Mouse (Mus musculus) left cerebral cortex, postnatal 10 days (tissue): ENCODE measurements around the gene Chst4. TPM values are rescaled to one million over a fixed set of nuclear protein-coding genes. Genes with fewer than 3 reads are reported as not detected.

Experiments used
- DNase-seq, 2 experiments: peaks; one replicate each; pipeline ENCODE4 v3.0.0; 2021 to 2022; ENCODE audit warnings: low spot score in 2 of 2, mixed read lengths in 1 of 2; ENCODE audit errors: extremely low spot score in 1 of 2
- intact Hi-C: fragments of 180-260 bp; cut with DNase I; formaldehyde crosslinking; loops from one replicate; pipeline ENCODE4 v1.15.1; 2025
- total RNA-seq, 2 experiments: library from RNA; stranded (reverse); gene quantifications; 2 replicates each; pipeline ENCODE4 v1.2.3; 2021

The Chst4 gene
- total RNA-seq, 2 experiments from 2014 or later, result not detected

GRCm38 (mm10) chr8:110008995-110009446, 30.5 kb downstream of the Chst4 start:
- intact Hi-C loops, result no loop called here
- no peak for DNase-seq

GRCm38 (mm10) chr8:110008228-110008994, 31.1 kb downstream of the Chst4 start:
- DNase-seq, result no peak
- intact Hi-C loops, result no loop called here

GRCm38 (mm10) chr8:110006312-110007023, 33.1 kb downstream of the Chst4 start:
- peak in 1 of 2 experiments; percentile 20 for DNase-seq

GRCm38 (mm10) chr8:110004300-110004699, 35.2 kb downstream of the Chst4 start:
- intact Hi-C loops, result no loop called here

More at GRCm38 (mm10) chr8:110006312-110007023, 33.1 kb downstream of the Chst4 start:
- intact Hi-C loops, result no loop called here

GRCm38 (mm10) chr8:110002953-110003352, 36.6 kb downstream of the Chst4 start:
- DNase-seq, result no peak
- intact Hi-C loops, result no loop called here

More at GRCm38 (mm10) chr8:110004300-110004699, 35.2 kb downstream of the Chst4 start:
- DNase-seq, result no peak

GRCm38 (mm10) chr8:109999974-110000373, 39.6 kb downstream of the Chst4 start:
- intact Hi-C loops, result no loop called here
- DNase-seq, result no peak

GRCm38 (mm10) chr8:109998066-109998465, 41.5 kb downstream of the Chst4 start:
- intact Hi-C loops, result no loop called here
- no peak for DNase-seq

GRCm38 (mm10) chr8:109997381-109997780, 42.2 kb downstream of the Chst4 start:
- no peak for DNase-seq
- intact Hi-C loops, result no loop called here

GRCm38 (mm10) chr8:109992951-109993350, 46.6 kb downstream of the Chst4 start:
- intact Hi-C loops, result no loop called here
- no peak for DNase-seq

- DNase-seq, result no peak
- intact Hi-C loops, result no loop called here
Measured at GRCm38 (mm10) chr8:109992166-109992565, 47.4 kb downstream of the Chst4 start.

- intact Hi-C loops, result no loop called here
Measured at GRCm38 (mm10) chr8:109990224-109990623, 49.3 kb downstream of the Chst4 start, which contains the start of gene Tat. TSS of gene Tat (plus strand) at chr8:109990437.

GRCm38 (mm10) chr8:109989151-109989550, 50.4 kb downstream of the Chst4 start:
- intact Hi-C loops, result no loop called here

More at GRCm38 (mm10) chr8:109990224-109990623, 49.3 kb downstream of the Chst4 start, which contains the start of gene Tat:
- no peak for DNase-seq

GRCm38 (mm10) chr8:109987776-109988175, 51.8 kb downstream of the Chst4 start:
- no peak for DNase-seq
- intact Hi-C loops, result no loop called here

More at GRCm38 (mm10) chr8:109989151-109989550, 50.4 kb downstream of the Chst4 start:
- no peak for DNase-seq

GRCm38 (mm10) chr8:109986384-109986783, 53.2 kb downstream of the Chst4 start:
- intact Hi-C loops, result no loop called here
- DNase-seq, result no peak

- DNase-seq, result peak in 1 of 2 experiments; percentile 20
- intact Hi-C loops, result no loop called here
Measured at GRCm38 (mm10) chr8:109983944-109984343, 55.6 kb downstream of the Chst4 start.

- no peak for DNase-seq
- intact Hi-C loops, result no loop called here
Measured at GRCm38 (mm10) chr8:109982386-109983105, 57.0 kb downstream of the Chst4 start.

- DNase-seq, result no peak
- intact Hi-C loops, result loop anchor here (10.0 kb wide), 1 partner anchor 495 kb away; no protein-coding TSS in a partner anchor
Measured at GRCm38 (mm10) chr8:109979339-109979738, 60.2 kb downstream of the Chst4 start.
